Mouse (Mus musculus): ENCODE results near the gene Ctsa.

- no peak for TF ChIP-seq EP300 (IDR thresholded peaks at IDR 0.05; ENCODE audit: low read depth)
- TF ChIP-seq CTCF (IDR thresholded peaks at IDR 0.05; ENCODE audit: low read depth) = no peak
Observed at GRCm38 (mm10) chr2:164874239-164874769, 41.6 kb downstream of the Ctsa start.

Measured in liver, postnatal 0 days (tissue).